Mouse (Mus musculus): ENCODE data around the gene Birc5.

Gene Birc5

DNA sequence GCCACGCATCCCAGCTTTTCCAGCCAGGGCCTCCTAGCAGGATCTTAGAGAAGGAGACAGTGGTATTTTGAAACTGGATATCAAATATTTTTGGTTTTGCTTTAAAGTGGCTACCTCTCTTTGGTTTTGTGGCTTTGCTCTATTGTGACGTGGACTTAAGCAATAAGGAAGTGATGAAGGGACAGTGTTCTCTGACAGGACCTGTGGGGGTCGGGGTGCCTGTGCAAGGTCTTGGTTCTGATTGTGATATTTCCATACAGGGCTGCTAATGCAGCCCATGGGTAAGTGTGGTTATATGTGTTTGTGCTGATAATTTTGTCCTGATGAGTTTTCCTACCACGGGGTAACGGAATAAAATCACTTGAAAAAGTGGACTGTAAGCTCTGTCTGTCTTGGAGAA lies 6.3 kb downstream of the Birc5 start:
- DNase-seq (ENCODE audit: low read depth, low spot score): no peak

GRCm38 (mm10) chr11:117855975-117856374 lies 6.9 kb downstream of the Birc5 start:
- DNase-seq (ENCODE audit: low read depth, low spot score): no peak

DNA sequence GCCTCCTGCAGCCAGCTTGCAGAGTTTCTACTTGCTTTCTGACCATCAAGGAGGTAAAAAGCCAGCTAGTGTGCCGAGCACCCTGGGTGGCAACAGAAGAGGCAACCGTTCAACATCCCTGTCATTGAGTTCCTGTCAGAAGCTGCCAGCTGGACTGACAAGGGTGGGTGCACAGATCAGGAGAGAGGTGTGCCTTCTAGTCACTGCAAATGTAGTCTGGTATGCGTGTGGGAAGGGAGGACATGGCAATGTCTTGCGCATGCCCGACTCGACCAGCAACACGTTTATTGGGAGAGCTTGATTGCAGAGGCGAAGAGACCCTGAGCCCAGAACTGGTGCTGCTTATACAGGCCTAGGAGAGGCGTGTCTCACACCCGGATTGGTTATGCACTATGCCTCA lies 8.4 kb downstream of the Birc5 start:
- DNase-seq (ENCODE audit: low read depth, low spot score): no peak

GRCm38 (mm10) chr11:117858392-117858791 lies 9.3 kb downstream of the Birc5 start:
- DNase-seq (ENCODE audit: low read depth, low spot score): no peak

GRCm38 (mm10) chr11:117860601-117861000 lies 11.6 kb downstream of the Birc5 start, which contains the start of gene Tmem235:
Tmem235 (plus strand) TSS chr11:117860752.
- DNase-seq (ENCODE audit: low read depth, low spot score): peak; percentile 51

GRCm38 (mm10) chr11:117863174-117863856 lies 14.3 kb downstream of the Birc5 start:
- DNase-seq (ENCODE audit: low read depth, low spot score): no peak

- DNase-seq (ENCODE audit: low read depth, low spot score): no peak
These were observed 15.8 kb downstream of the Birc5 start for GRCm38 (mm10) chr11:117864805-117865204.

- DNase-seq (ENCODE audit: low read depth, low spot score): no peak
These were observed 16.9 kb downstream of the Birc5 start for GRCm38 (mm10) chr11:117865988-117866387.

GRCm38 (mm10) chr11:117870688-117871365 lies 21.8 kb downstream of the Birc5 start:
- DNase-seq (ENCODE audit: low read depth, low spot score): peak; percentile 92

- no peak for DNase-seq (ENCODE audit: low read depth, low spot score)
These were observed 22.3 kb downstream of the Birc5 start for GRCm38 (mm10) chr11:117871376-117871775.

GRCm38 (mm10) chr11:117871911-117872584 lies 23.0 kb downstream of the Birc5 start:
- peak; percentile 85 for DNase-seq (ENCODE audit: low read depth, low spot score)

GRCm38 (mm10) chr11:117872861-117873608 lies 24.0 kb downstream of the Birc5 start, which contains the start of gene Tha1:
Tha1 (minus strand) TSS chr11:117873481.
- peak; percentile 57 for DNase-seq (ENCODE audit: low read depth, low spot score)

DNA sequence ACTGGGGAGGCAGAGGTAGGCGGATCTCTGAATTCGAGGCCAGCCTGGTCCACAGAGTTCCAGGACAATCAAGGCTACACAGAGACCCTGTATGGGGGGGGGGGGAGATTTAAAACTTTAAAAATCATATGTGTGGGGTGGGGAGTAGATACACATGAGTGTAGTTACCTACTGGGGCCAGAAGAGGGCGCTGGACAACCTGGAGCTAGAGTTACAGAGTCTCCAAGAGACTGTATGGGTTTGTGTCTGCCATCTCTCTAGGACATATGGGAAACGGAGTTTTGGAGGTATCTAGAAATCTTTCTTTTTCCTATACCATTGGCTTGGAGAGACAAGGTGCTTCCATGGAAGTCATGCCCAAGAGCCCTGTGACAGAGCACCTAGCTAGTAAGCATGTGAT lies 25.4 kb downstream of the Birc5 start:
- peak; percentile 65 for DNase-seq (ENCODE audit: low read depth, low spot score)

DNA sequence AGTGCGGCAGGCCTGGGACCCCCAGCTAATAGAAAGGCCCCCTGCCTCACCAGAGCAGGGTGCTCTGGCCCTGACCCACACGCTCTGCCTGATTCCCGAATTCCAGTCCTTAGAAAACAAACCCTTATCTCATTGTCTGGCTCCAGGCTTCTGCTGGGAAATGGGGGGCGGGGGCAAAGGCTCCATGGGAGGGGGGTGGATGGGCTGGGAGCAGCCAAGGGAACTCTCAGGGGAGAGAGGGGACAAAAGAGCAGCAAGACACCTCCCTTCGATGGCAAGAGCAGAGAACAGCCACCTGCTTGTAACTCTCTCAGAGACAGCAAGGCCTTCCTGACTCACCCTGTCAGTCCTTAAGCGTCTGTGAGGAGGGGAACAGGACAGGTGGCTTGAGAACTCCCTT lies 26.6 kb downstream of the Birc5 start:
- DNase-seq (ENCODE audit: low read depth, low spot score): no peak

DNA sequence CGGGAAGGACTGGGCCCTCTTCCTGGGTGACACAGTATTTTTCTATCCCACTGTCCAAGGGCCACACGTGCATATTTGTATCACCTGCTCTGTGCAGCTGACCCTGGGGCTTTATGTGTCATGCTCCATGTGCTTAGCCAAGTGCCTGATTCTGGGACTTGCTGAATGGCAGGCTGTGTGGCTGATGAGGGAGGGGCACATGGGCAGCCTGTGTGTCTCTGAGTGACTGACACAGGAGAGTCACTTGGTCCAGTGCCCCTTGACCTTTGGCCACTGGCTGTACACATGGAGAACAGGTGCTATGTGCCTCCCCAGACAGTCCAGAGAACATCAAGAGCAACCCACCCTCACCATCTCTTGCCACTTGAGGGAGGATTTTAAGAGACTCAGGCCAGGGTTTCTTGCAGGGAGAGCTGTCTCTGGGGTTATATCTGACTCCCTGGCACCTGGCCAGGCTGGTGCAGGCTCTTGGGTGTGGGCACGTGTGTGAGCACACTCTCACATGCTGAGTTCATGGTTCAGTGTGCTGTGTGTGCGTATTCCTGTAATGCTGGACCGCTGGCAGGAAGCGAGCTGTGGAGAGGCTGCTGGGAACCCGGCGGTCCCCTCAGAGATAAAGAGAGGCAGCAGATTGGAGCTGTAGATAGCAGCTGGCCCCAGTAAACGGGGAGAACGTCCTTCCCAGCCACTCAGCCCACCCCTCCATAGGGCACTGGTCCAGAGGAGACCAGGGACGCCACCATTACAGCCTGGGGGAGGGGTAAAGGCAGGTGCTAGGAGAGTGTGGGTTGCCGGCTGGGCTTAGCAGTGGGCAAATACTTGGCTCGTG lies 29.1 kb downstream of the Birc5 start:
- DNase-seq (ENCODE audit: low read depth, low spot score): peak; percentile 89

GRCm38 (mm10) chr11:117878892-117879291 lies 29.8 kb downstream of the Birc5 start:
- peak; percentile 35 for DNase-seq (ENCODE audit: low read depth, low spot score)

- no peak for DNase-seq (ENCODE audit: low read depth, low spot score)
These were observed 30.6 kb downstream of the Birc5 start for GRCm38 (mm10) chr11:117879676-117880075.

DNA sequence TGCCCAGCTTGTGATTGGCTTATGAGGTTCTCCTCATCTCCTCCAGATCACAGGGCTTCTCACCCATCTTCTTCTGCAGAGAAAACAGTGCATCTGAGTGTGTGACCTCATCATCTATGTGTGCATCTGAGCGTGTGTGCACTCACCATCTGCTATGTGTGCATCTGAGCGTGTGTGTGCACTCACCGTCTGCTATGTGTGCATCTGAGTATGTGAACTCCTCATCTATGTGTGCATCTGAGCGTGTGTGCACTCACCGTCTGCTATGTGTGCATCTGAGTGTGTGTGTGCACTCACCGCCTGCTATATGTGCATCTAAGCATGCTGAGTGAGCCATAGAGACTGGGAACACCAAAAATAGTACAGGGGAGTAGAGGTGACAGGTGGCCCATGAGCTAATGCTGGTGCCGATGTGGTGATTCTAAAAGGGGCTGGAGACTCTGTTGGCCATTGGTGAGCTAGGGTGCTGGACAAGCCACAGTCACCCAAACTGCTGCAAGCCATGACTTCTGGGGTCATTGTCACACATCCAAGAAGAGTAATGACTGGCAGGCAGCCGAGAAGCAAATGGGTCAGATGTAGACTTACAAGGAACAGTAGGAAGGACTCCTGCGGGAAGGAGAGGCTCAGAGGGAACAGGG lies 31.4 kb downstream of the Birc5 start:
- DNase-seq (ENCODE audit: low read depth, low spot score): no peak

DNA sequence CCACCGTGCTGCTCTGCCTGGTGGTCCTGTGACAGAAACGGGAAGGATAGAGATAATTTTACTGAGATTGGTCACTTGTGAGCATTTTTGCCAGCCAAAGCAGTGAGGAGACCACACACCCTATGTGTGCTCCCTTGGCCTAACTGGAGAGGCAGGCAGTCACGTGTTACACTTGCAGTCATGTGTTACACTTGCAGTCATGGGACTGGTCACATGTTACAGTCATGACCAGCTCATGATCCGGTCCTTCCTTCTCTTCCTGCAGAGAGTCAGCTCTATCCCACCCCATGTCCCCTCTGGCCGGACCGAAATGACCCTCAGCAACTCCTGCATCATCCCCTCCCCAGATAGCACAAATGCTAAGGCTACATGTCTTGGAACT lies 31.9 kb downstream of the Birc5 start:
- no peak for DNase-seq (ENCODE audit: low read depth, low spot score)

DNA sequence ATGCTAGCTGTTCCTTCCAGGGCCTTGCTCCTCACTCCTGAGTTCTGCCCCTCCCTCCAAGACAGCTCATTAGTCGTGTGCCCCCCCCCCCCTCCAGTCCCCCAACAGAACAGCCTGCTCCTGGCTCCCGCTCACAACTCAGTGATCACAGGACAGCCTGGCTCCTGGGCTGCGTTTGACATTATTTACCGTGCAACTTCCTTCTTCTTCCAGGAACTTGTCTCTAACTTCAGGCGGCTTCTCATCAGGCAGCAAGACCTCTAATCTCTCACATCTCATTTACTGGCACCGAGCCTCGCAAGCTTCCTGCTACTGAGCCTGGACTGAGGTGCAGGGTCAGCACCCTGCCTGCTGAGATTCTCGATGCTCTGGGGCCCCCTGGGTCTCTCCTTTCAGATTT lies 32.7 kb downstream of the Birc5 start:
- peak; percentile 64 for DNase-seq (ENCODE audit: low read depth, low spot score)

DNA sequence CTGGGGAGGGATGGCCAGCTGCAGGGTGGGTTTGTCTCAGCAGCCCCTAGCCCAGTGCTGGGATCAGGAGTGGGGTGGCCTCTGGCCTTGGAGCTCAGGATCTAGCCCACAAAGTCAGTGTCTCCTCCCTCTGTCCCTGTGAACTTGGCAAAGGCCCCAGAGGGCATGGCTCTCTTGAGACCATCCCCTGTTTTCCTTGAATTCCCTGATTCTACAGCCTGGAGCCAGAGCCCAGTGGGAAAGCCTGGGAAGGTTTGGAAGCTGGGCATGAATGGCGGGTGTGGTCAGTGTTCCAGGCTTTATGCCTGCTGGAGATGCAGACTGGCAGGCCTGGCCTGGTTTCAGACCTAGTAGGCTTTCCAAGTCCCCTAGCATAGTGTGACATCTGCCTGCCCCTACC lies 33.2 kb downstream of the Birc5 start:
- DNase-seq (ENCODE audit: low read depth, low spot score): no peak

All from CD4-positive, CD25-positive, alpha-beta regulatory T cell, adult 2 months (primary cell).